Mouse (Mus musculus): Measurements from ENCODE around the gene Dyrk2.

Dyrk2 gene

DNA sequence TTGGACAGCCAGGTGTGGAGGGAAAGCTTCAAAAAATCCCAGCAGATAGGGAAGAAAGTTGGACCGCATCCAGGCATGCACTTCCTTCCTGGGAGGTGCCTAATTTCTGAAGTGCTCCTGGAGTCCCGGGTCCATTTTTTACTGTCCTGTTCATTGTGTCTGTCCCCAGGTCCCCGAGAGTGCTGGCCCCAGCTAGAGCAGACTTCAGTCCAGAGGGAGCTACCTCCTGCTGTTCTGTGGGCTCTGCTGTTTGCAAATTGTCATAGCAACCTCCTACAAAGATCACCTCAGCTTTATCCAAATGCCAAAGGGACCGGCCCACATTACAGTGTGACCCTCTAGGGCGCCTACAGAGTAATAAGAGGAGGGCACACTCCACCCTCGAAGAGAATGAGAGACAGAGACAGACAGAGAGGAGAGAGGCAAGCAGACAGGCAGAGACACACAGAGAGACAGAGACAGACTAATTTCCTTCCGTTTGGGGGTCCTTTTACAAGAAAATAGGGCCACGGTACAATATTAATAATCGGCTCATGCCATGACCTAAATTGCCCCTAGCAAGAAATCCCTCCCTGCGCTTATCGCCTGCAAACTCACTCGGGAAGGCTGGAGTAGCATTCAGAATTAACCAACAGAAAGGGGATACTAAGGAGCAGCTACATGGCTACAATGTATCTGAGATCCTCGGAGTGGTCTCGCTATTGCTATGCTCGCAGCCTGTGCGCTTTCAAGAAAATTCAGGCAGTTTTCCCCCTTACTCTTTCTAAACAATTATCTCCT is at the start of gene Dyrk2:
Dyrk2 (minus strand) TSS at position 9 of the 780 bp plus-strand sequence.
- peak; percentile 26 for DNase-seq (ENCODE audit: low spot score)

DNA sequence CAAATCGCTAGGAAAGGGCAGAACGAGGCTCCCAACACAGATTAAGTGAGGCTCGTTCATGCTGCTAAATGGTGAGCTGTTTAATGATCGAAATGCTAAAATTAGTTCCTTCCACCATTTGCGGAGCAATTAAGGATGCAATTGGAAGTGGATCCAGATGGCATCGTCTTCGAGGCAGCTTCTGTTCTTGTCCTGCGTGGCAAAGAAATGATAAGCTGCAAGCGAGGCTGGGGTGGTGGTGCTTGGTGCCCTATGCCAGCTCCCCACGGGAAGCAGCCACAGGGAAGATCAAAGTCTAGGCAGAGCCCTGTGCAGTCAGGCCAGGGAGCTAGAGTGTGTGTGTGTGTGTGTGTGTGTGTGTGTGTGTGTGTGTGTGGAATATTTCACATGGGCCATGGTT is 32.6 kb upstream of the Dyrk2 start:
- DNase-seq (ENCODE audit: low spot score): no peak

DNA sequence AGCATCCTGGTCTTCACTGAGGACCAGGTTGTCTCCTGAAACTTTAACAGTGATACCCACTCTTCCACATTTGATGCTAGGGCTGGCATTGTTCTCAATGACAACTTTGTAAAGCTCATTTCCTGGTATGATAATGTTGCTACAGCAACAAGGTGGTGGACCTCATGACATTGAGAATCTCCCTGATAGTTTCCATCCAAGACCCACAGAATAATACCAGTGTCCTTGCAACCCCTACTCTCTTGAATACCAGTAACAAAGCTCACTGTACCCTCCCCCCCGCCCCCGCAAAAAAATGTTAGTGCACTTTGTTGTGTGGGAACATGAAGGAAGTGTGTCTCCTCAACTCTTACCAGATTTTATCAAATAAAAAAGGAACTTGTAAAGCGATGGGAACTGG is 23.6 kb upstream of the Dyrk2 start:
- no peak for DNase-seq (ENCODE audit: low spot score)

DNA sequence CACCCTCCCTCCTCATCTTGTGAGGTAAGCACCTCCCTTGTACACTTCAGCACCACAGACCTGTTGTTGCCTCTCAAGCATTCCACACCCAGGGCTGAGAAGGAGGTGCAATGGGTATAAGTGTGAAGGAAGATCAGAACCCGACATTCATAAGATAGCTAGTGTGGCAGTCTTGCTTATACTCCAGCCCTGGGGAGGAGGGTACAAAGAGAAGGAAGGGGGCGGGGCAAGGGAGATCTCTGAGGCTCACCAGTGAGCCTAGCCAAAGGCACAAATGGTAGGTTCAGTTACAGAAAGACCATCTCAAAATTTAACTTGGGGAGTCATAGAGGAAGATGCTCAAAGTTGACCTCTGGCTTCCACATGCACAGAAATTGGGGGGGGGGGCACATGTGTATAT is 14.1 kb upstream of the Dyrk2 start:
- DNase-seq (ENCODE audit: low spot score): no peak

DNA sequence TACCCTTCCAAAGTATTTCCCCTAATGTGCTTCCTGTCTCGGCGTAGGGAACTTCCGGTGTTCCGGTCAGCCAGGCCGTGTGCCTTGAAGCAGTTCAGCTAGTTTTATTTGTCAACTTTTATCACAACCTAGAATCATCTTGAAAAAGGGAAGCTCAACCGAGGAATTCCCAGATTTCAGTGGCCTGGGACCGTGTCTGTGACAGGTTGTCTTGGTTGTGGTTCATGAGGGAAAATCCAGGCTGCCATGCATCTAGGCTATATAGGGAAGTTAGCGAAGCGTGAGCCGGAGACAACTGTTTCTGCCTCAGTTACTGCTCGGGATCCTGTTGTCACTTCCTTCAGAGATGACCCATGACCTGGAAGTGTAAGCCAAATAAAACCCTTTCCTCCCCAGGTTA is 13.3 kb upstream of the Dyrk2 start:
- DNase-seq (ENCODE audit: low spot score): no peak

DNA sequence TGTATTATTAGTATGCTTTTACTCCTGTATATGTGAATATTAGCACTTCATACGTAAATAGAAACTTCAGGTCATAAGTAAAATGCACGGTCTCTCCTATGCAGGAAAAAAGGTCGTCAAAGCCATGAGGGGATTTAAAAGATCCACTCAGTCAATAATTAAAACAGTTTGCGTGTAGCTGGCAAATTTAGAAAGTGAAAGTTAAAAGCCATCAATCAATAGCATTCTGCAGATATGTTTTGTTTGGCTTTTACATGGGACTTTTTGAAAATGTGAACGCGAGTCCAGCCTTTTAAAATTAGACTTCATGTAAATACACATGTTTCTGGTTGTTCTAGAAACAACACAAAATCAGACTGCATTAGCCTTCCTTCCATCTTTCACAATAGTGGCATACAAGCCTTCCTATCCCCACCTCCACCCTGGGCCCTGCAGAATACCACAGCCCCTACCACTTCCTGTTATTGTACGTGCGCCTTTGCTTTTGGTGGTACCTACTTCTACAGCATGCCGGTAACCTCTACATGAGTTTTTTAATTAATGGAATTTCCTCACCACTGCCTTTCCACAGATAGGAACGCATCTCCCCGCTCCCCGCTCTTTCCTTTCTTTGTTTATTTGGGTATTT is 12.4 kb upstream of the Dyrk2 start:
- DNase-seq (ENCODE audit: low spot score): no peak

DNA sequence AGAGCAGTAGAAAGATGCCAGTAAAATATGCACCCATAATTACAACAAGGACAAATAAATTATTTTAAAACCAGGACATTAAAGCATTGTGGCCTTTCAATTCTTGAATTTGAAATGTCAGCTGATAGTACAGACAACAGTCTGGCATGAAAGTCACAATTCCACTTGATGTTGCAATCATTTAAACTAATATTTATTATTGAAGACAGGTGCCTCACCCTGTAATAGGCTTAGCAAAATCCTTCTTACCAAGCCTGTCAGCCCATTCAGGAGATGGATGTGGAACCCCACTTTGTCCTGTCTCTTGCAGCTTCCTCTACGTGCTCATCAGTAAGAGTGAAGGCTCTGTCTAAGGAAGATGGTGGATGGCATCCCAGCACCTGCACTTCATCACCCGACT is 10.8 kb upstream of the Dyrk2 start:
- DNase-seq (ENCODE audit: low spot score): no peak

DNA sequence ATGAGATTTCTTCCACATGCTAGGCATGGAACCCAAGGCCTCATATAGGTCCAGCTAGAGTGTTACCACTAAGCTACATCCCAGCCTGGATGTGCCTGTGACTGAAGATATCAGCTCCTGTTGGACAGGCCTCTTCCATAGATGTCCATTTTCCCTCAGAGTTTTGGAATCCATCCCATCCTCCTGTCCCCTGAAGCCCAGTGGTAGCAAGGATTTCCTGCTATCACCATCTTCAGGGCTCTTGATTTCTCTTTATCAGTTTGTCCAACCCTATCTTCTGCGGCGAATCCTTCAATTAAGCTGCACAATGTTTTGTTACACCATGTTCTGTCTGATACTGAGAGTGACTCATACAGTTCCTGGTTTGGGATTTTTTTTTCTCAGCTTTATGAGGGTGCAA is 2.2 kb upstream of the Dyrk2 start:
- DNase-seq (ENCODE audit: low spot score): no peak

DNA sequence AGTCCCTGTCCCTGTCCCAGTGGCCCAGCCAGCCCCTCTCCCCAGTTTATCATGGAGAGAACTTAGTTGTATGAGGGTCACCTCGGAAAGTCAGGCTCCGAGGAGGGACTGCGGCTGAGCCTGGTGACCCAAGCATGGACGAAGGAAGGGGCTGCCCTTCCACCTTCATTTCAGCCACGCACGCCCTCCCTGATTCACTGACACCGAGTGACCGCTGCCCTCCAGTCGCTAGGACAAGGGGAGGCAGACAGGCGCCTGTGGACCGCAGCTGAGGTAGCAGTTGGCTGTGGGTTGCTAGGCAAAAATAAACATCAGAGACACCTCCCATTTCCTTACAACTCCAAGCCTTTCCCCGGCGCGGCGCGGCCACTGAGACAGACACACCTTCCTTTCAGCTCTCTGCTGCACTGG is 413 bp downstream of the Dyrk2 start:
- DNase-seq (ENCODE audit: low spot score): peak; percentile 70

DNA sequence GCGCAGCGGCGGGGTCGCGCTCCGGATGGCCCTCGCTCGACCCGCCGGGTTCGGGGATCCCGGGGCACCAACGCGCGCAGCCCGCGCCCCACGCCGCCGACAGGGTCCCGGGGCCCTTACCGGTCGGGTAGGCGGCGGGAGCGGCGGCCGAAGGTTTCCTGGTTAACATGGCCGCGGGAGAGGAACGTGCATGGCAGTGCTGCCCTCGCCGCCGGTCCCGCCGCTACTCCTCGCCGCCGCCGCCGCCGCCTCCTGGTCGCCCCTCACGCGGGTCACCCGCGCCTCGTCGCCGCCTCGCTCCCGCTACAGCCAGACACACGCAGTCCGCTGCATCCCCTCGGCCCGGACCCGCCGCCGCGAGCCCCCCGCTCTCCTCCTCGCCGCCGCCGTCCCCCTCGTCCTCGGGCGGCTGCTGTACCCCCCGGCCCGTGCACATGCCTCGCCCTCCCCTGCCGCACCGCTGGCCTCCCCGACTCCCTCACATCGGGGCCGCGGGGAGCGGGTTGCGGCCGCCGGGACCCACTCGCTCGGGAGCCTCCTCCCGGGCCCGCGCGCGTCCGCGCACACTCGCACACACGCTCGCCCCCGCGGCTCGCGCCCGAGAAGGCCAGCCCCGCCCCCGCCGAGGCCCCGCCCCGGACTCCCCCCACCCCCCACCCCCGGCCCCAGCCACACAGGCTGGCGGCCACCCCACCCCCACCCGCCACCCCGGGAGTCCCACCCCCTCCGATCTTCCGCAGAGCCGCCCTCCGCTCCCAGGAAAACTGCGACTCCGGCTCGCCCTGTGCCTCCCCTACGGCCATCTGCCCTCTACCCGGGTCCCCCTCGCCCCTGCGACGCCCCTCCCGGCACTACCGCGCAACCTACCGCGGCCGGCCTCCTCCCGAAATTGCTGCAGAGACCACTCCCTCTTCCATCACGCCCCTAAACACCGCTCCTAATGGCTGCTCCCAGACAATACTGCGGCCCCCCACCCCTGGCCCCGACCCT is 1.1 kb downstream of the Dyrk2 start:
- DNase-seq (ENCODE audit: low spot score): peak; percentile 80

DNA sequence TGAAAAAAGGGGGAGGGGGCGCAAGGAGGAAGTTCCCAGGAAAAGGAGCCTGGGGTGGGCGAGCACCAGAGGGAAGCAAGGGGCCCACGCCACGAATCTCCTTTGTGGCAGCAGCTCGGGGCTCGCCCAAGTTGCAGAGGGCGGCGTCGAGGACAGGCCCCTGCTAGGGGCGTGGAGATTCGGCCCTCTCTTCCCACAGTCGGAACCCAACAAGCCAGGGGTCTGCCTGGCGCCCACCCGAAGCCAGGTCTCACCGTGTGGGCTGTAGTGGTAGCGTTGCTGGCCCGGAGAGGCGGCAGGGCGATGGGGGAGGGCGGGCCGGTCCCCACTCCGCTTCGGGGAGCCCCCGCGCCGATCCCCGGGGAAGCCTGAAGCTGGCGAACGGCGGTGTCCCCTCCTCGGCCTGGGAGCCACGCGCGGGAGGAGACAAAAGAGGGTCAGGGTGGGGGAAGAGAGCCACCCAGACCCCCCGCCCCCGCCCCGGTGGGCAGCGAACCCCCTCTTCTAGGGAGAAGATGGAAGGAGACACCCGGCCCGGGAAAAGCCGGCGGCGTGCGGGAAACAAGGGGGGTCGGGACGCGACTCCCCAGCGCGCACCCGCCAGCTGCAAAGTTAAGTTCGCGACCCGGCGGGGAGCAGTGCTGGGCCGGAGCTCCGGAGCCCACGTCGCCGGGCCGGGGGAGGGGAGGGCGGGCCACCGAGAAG is 2.0 kb downstream of the Dyrk2 start:
- peak; percentile 47 for DNase-seq (ENCODE audit: low spot score)

DNA sequence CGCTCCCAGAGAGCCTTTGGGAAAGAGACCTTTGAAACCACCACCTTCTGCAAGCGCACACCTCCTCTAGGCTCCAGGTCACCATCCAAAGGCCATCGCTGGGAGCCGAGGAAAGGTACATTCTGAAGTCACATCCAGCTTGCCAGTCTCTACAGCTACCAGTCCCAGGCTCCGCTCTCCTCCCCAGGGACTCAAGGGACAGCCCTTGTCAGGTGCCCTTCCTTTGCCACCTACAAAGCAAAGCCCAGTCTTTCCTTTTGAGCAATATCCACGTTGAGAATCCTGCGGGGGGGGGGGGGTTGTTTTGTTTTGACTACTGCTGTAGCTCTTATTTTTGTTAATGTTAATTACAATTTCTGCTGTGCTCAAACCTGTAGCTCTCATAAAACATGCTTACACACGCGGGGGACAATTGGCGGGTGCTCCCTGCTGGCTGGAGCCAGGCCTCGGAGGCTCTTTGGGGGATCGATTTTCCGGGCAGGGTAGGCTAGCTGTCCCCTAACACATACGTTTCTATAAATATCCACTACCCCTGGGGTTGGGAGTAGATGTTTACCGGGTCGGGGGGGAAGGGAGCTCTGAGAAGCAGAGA is 2.6 kb downstream of the Dyrk2 start:
- DNase-seq (ENCODE audit: low spot score): peak; percentile 25

DNA sequence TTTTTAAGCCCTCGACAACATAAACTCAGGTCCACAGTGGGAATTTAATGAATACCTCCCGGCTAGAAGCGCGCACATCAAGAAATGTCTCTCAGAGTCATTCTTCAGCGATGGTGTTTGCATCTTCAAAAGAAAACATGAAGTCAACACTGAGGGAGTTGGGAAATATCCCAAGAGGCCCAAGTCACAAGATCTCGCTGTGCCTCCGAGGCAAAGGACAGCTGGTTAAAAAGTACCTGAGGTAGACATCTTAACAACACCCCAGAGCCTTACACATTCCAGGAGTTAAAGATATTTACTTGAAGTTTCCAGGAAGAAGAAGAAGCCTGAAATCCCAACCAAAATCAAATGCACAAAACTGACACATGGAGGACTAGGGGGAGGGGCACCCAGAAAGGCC is 5.0 kb downstream of the Dyrk2 start:
- DNase-seq (ENCODE audit: low spot score): no peak

DNA sequence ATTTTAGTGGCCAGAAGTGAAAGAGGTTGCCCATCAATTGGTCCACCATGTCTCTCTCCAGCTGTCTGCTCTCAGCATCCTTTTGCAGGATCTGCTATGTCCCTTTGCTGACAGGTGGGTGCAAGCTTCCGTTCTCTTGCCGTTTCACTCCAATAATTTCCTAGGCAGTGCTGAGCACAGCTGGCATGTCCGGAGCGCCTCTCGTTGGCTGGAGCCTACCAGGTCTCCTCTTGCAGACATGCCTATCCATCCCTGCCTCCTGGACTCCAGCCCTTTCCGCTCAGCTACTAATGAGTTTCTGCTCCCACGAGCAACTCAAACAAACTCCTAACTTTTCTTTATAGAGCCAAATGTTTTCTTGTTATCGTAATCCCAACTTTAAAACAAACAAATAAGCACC is 6.4 kb downstream of the Dyrk2 start:
- DNase-seq (ENCODE audit: low spot score): no peak

DNA sequence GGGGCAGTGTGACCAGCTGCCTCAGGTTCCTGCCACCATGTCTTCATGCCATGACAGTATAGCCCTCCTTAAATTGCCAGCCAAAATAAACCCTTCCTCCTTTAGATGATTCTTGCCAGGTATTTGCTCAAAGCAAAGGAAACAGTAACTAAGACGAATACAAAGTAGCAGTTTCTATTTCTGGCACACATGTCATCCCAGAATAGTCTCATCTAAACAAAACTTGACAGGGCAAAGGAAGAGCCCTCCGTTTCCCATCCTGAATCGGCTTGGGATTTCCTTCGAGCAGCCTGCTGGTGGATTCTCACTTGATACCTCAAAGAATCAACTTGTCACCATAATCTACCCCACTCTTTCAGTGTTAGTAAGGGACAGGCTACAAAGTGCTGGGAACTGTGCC is 7.8 kb downstream of the Dyrk2 start:
- no peak for DNase-seq (ENCODE audit: low spot score)

DNA sequence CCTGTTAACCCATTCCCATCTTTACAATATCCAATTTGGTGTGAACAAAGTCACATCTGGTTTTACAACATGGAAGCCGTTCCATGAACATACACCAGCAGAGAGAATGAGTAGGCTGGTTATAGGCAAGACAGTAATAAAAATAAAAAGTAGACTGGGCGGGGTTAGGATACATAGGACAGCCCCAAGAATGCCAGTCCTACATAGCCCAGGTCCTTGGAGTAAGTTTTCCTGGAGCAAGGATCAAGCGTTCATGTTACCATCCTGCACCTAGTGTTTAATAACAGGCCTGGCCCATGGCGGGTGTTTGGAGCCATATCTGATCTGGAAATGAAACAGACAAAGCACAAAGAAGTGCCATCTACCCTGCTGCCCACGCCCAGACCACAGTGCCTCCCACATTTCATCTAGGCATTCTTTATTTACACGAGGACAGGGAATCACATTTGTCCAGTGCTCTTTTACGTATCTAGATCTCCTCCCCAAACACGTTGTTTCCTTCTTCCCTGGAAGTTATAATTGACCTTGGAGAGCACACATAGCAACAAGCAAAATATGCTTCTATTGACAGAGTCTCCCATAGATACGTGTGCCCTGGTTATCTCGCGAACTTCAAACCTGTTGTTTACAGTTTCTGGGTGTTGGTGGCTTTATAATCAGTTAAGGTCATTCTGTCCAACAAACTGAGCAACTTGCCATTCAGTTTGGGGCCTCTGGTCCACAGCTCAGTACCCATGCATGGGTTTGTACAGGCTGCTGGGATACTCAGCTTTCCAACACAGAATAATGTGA is 8.6 kb downstream of the Dyrk2 start:
- DNase-seq (ENCODE audit: low spot score): no peak

DNA sequence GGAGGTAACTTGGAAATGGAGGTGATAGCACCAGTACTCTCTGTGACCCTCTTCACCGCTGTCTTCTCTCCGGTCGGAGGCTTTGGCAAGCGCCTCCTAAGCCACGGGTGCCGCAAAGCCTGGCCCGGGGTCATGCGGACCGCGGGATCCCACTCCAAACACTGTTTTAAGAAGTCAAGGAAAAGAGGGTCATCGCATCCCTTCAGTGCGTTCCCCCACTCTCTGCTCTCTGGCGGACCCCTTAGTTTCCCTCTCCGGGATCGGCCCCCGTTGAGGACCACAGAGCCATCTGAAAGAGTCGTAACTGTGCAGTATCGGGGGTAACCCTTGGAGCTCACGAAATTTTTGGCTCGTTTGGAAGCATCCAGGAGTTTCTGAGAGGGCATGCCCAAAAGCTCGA is 10.4 kb downstream of the Dyrk2 start:
- no peak for DNase-seq (ENCODE audit: low spot score)

DNA sequence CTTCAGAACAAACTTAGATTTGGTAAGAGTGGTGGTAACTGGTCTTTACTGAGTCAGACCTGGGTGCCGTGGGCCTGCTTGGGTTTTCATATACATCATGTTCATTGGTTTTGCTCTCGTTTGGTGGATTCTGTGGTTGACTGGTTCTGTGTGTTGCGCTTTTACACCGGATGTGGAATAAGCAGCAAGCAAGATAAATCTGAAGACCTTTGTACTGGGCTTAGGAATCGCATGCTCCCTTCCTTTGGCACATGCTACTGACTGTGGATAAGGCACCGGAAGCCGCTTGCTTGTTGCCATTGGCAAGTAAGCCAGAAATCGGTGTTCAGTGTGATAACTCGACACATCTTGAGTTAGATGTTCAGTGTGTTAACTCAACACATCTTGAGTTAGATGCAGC is 15.4 kb downstream of the Dyrk2 start:
- no peak for DNase-seq (ENCODE audit: low spot score)

DNA sequence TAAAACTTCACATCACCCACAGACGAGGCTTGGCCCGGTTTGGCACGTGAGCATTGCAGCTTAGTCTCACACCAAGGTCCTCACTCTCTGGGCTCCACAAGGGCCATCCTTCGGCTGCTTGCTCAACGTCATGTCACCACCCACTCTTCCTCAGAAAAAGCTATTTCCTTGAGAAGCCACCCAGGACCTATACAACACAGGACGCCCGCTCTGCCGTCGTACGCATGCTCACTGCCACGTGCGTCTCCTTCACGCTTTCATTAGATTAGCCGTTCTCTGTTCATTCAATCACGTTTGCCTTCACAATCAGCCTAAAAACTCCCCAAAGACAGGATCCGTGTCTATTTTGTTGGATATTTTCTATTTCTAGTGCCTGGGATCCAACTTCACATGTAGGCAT is 17.5 kb downstream of the Dyrk2 start:
- DNase-seq (ENCODE audit: low spot score): no peak

DNA sequence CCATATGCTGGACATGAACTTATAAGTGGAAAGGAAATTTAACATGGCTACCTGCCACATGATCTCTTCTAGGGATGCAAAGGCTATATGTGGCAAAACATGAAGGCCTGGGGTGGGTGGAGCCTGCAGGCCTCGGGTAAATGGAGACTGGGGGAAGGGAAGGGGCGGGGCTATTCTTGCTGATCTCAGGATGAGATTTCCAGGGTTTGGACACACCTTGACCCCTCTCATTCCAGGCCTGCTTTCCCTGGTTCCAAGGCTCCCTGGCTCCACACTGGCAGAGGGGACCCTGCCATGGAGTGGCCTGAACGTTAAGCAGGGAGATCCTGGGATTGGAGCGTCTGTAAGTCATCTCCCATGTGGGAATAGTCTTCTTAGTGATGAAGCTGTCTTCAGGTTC is 21.5 kb downstream of the Dyrk2 start:
- no peak for DNase-seq (ENCODE audit: low spot score)

DNA sequence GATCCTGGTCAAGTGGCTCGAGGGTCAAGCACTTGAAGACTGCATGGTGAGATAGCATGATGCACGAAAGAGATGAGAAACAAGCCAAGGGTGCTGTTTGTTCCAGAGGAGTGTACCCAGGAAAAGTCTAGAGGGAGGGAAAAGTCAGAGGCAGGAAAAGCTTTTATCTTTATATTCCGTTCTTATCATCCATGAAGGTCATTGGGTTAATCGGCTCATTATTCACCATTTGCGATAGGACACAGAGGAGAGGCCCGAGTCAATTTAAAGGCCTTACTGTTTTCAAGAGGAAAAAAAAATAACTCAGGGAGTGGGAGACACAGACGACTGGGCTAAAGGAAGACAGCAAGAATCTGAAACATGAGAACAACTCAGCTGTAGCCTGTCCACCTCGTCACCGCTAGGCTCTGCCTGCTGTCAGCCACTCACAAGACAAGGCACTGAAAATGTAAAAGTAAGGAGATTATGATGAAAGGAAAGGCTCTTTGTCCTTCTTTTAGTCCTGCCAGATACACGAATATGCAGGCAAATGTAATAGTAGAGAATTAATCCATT is 22.9 kb downstream of the Dyrk2 start:
- DNase-seq (ENCODE audit: low spot score): no peak

Data from urinary bladder, postnatal 14 days (tissue).